Mouse (Mus musculus): Measurements from ENCODE around the gene Eps15l1.

Gene Eps15l1

GRCm38 (mm10) chr8:72413839-72414238 lies 7.4 kb downstream of the Eps15l1 start:
- DNase-seq (ENCODE audit: low read depth, low spot score), result no peak

DNA sequence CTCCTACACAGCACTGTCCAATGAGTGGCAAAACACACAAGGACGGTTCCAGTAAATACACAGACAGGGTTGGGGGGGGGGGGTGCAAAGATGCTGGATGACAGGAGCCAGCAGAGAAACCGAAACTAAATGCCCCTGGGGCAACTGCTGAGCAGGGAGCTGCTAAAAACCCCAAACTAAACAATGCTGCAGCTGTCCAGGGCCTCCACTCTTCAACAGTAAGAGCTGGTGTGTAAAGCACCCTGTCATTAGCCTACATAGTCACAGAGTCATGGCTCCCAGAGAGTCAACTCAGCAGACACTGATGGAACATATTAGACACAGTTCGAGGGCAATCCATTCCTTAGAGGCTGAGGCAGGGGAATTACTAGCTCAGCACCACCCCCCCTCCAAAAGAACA lies 11.8 kb downstream of the Eps15l1 start:
- DNase-seq (ENCODE audit: low read depth, low spot score), result no peak

DNA sequence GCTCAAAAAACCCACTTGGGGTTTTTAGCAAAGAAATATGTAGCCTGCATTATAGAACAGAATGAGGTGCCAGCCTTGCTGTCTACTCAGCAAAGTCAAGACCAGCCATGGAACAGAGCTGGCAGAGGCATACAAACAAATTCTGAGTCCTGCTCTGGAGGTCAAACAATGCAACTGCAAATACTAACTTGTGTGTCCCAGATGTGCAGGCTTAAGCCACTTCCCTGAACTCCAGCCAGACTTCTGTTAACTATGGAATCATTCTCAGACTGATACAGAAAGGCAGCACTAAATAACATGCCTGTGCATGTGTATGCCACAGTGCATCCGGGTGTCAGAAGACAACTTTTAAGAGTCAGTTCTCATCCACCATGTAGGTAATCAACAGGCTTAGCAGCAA lies 13.4 kb downstream of the Eps15l1 start:
- DNase-seq (ENCODE audit: low read depth, low spot score), result no peak

GRCm38 (mm10) chr8:72402981-72403380 lies 18.3 kb downstream of the Eps15l1 start:
- DNase-seq (ENCODE audit: low read depth, low spot score), result no peak

DNA sequence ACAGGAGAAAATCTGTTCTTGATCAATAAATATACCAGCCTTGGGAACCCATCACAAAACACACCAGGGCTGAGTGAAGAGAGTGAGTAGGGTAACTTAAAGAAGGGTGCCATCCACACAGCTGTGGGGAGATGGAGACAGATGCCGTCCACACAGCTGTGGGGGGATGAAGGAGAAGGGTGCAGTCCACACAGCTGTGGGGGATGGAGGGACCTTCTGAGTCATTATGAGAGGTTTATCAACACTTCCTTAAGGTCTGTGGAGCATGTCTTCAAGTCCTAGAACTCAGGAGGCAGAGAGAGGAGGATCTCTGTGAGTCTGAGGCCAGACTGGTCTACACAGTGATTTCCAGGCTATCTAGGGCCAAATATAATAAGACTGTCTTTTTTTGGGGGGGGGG lies 19.9 kb downstream of the Eps15l1 start:
- DNase-seq (ENCODE audit: low read depth, low spot score), result no peak

- DNase-seq (ENCODE audit: low read depth, low spot score), result no peak
Measured at GRCm38 (mm10) chr8:72385737-72386136, 35.5 kb downstream of the Eps15l1 start.

DNA sequence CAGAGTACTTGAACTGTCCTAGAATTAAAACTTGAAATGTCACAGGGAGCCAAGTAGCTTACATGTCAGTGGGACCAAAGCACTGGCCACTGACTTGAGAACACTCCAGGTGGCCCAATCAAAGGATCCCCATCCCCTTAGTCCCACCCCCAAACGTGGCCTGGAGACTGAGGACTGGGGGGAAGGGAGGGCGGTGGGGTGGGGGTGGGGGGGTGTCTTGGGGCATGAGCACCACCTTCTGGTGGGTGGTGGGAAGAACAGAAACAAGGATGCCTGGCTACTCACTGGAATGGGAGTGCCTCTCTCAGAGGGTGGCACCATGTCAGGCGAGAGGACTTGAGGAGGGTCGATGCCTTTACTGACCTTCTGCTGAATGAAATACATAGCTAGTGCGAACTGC lies 38.9 kb downstream of the Eps15l1 start:
- peak; percentile 28 for DNase-seq (ENCODE audit: low read depth, low spot score)

DNA sequence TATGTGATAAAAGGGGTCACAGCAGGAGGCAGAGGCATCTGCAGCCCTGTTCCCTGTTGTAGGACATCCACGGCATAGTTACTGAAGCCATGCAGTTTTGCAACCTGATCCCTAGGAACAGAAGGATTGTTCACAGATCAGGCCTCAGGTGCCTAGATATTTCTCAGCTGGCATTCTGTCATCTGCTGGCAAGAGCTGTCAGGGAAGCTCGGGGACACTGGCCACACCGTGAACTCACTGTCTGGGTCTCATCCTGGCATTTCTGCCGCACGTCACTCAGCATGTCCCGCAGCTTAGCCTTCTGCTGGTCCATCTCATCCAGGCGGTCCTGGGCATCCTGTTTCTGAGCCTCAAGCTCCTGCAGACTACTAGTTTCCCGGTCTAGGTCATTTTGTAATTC lies 40.6 kb downstream of the Eps15l1 start:
- DNase-seq (ENCODE audit: low read depth, low spot score), result no peak

GRCm38 (mm10) chr8:72376900-72377299 lies 44.4 kb downstream of the Eps15l1 start:
- DNase-seq (ENCODE audit: low read depth, low spot score), result no peak

- DNase-seq (ENCODE audit: low read depth, low spot score), result no peak
Measured at GRCm38 (mm10) chr8:72376309-72376708, 45.0 kb downstream of the Eps15l1 start.

- no peak for DNase-seq (ENCODE audit: low read depth, low spot score)
Measured at GRCm38 (mm10) chr8:72375161-72375560, 46.1 kb downstream of the Eps15l1 start.

DNA sequence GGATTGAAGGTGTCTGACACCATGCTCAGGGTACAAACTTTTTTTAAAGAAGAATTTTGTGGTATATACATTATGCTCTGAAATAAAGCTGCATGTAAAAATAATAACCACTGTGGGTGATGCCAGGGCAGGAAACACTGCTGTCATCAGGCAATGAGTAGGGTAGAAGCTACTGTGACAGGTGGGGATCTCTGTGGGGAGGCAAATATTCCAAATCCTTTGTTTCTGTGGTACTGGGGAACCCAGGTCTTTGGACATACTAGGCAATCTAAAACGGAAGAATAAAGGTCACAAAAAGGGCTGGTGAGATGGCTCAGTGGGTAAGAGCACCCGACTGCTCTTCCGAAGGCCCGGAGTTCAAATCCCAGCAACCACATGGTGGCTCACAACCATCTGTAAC lies 48.9 kb downstream of the Eps15l1 start:
- DNase-seq (ENCODE audit: low read depth, low spot score), result no peak

DNA sequence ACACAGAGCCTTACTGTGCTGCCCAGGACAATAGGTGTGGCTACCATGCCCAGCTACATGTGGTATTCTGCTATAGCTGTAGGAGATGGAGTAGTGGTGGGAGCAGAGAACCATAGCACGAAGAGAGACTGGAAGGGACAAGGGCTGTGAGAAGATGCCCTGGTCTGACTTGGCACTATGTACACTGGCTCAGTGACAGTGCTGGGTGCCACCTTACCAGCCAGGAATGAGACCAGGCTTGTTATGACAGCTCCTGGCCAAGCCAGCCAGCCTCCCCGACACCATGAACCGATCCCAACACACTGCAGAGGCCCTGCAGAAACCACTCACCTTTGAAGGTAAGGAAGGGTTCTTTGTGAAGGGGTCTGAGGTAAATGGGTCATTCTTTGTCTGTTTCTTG lies 49.9 kb downstream of the Eps15l1 start:
- DNase-seq (ENCODE audit: low read depth, low spot score), result no peak

DNA sequence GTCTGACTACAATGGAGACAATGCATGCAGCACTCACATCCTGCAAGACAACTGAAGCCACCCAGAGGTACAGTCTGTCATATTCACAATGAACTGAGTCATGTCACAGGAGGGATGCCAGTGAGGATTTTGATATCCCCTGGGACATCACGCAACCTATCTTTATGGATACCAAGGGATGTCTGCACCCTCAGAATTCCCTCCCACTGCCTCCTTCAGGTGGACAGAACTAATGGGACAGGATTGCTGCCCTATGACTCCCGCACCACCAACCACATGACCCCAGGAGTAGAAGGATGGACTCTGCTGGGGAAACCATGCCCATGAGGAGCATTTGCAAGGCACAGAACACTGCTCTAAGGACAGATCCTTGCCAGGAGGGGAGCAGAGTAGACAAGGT lies 54.8 kb downstream of the Eps15l1 start:
- DNase-seq (ENCODE audit: low read depth, low spot score), result no peak

- DNase-seq (ENCODE audit: low read depth, low spot score), result peak; percentile 42
Measured at GRCm38 (mm10) chr8:72365826-72366225, 55.4 kb downstream of the Eps15l1 start.

GRCm38 (mm10) chr8:72365016-72365415 lies 56.2 kb downstream of the Eps15l1 start:
- DNase-seq (ENCODE audit: low read depth, low spot score), result no peak

GRCm38 (mm10) chr8:72363457-72363856 lies 57.8 kb downstream of the Eps15l1 start:
- DNase-seq (ENCODE audit: low read depth, low spot score), result no peak

GRCm38 (mm10) chr8:72362754-72363153 lies 58.5 kb downstream of the Eps15l1 start:
- no peak for DNase-seq (ENCODE audit: low read depth, low spot score)

- no peak for DNase-seq (ENCODE audit: low read depth, low spot score)
Measured at GRCm38 (mm10) chr8:72360162-72360561, 61.1 kb downstream of the Eps15l1 start.

- DNase-seq (ENCODE audit: low read depth, low spot score), result no peak
Measured at GRCm38 (mm10) chr8:72356593-72356992, 64.7 kb downstream of the Eps15l1 start.

- DNase-seq (ENCODE audit: low read depth, low spot score), result no peak
Measured at GRCm38 (mm10) chr8:72354272-72354671, 67.0 kb downstream of the Eps15l1 start.

- no peak for DNase-seq (ENCODE audit: low read depth, low spot score)
Measured at GRCm38 (mm10) chr8:72353700-72354045, 67.6 kb downstream of the Eps15l1 start.

- no peak for DNase-seq (ENCODE audit: low read depth, low spot score)
Measured at GRCm38 (mm10) chr8:72352951-72353699, 68.1 kb downstream of the Eps15l1 start.

GRCm38 (mm10) chr8:72351405-72352005 lies 69.8 kb downstream of the Eps15l1 start:
- DNase-seq (ENCODE audit: low read depth, low spot score), result no peak
